Mouse (Mus musculus): ENCODE results near the gene Srek1.

Gene Srek1

DNA sequence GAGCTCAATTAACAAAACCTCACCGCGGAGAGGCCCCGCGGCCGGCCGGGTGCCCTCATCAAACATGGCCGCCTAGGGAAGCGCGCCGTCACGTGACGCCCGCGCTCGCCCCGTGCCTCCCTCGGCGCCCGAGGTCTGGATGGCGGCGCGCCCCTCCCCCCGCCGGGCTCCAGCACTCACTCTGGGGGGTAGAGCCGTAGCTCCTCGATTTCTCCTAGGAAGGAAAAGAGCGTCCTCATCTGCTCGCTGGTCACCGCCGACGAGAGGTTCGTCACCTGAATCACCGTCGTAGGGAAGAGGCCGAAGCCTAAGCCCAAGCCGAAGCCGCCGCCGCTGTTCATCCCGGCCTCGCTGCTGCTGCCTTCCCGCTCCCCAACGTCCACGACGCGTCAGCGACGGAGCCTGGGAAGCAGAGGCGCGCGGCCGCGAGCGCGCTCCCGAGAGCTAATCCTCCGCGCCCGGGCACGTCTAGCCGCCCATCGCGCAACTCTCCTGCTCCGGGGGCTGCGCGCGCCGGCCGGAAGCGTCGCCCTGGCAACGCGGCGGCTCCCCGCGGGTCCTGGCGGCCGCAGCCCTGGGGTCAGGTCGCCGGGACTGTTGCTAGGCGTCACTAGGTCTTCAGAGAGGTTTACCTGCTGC lies at the start of gene Srek1:
Gene Srek1, minus strand, starts transcription at position 490 of the 639 bp plus-strand sequence.
- DNase-seq (ENCODE audit: low read depth, low spot score), result peak; percentile 93

DNA sequence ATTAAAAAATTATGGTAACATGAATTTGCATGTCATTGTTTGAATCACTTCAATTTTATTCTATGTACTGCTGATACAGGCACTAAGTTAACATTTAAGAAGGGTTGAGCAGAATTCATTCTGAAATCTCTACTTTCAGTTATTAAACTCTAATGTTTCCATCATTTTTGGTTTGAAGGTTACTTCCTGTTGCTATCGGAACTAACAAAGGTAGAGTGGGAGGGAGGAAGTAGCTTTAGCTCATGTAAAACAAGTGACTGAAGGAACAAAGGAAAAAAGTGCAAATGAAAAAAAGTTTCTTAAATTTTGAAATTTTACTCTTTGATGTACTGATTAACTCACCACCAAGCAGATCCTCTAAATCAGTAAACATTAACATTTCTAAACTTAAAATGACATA lies 47.9 kb upstream of the Srek1 start:
- no peak for DNase-seq (ENCODE audit: low read depth, low spot score)

DNA sequence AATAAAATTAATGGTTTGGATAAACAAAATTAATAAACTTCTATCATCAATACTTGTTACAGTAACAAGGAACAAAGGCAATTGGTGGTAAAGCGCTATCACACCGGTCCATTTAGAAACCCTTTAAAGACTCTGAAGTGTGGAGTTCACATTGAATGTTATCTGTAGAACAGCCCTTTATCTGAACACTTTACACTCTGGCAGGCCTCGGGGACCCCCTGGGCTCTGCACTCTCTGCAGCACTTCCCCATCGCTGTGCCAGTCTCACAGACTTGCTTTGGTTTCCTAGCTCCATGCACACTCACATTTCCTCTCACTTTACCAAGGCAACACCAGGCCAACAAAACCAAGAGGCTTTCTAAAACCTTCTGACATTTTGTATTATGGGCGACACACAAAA lies 45.0 kb upstream of the Srek1 start:
- no peak for DNase-seq (ENCODE audit: low read depth, low spot score)

DNA sequence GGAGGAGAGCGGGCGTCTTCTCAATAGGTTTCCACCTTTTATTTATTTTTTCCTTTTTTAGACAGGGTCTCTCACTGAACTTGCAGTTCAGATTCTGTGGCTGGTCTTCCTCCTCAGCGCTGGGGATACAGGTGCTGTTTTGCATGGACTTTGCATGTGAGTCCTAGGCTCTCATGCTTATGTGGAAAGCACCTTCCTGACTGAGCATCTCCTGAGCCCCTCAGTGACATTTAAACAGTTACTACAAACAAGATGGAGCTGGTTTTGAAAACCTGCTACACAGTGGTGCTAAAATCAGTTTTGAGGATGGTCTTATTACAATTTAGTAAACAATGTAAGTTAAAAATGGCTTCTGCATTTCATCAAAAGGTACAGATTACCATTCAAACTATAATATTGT lies 43.5 kb upstream of the Srek1 start:
- DNase-seq (ENCODE audit: low read depth, low spot score), result no peak

DNA sequence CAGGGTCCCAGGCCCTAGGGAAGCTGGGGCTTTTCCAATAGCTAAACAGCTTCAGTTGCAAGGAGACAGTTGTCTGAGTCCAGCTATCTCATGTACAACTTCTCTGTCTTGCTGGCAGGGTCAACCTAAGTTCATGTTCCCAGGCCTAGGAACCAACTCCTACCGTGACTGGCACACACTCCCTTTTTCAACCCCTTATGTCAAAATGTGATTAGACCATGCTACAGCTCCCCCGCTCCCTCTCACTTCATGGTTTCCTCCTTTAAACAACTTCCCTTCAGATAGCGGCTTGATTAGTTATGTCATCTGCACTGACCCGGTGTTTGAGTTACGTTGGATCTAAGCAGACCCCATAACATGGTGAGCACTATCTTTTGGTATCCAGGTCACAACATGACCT lies 33.1 kb upstream of the Srek1 start:
- DNase-seq (ENCODE audit: low read depth, low spot score), result no peak

DNA sequence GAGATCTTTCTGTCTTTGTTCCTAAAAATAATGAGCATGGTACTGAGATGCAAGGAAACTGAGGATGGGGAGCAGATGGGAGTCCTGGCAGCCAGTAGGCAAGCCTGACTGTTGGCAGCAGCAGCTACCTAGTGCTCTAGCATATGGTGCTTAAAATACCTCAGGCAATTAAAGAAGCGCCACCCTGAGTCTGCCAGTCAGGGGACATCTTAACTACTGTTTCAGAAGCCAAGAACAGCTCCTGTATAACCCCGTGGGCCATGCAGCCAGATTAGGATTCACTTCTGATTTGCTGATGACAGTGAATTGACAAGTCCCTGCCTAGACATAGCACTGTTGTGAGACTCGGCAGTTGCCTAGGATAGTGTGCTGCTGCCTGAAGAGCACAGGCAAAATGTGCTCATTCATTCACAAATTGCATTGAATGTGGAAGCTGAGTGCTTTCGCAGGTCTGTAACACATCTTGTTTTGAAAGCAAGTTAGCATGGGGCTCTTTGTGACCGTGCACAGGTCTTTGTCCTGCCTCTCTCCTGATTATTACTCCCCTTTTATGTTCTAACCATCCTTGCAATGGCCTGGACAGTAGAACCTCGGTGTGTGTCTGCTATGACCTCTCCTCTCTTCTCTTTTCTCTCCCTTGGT lies 31.9 kb upstream of the Srek1 start:
- DNase-seq (ENCODE audit: low read depth, low spot score), result peak; percentile 31

DNA sequence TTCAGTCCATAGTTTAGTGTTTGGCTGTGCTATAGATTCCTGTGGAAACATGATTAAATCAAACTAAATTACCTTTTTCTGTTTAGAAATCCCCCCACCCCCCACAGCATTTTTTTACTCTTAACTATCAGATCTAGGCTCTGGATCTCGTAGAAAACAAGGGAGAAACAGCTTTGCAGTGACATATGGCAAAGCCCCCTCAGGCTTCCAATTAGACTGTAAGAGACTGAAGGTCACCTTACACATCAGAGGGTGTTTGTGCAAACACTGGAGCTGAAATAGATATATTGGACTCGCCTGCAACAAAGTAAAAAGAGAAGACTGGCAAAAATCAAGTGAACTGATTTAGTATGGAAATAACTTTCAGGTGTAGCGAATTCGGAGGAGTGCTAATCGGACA lies 29.3 kb upstream of the Srek1 start:
- no peak for DNase-seq (ENCODE audit: low read depth, low spot score)

DNA sequence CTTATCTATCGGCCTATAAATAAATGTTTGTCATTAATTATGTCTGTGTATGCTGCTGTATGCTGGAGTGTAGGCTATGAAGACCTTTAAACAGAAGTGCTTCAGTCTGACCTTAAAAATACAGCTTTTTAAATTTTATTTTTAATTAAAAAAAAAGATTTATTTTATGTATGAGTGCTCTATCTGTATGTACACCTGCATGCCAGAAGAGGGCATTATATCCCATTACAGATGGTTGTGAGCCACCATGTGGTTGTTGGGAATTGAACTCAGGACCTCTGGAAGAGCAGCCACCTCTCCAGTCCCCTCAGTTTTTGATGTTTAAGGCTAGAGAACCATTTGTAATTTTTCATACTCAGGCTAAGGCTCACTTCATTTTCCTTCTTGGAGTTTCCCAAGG lies 26.6 kb upstream of the Srek1 start:
- DNase-seq (ENCODE audit: low read depth, low spot score), result no peak

DNA sequence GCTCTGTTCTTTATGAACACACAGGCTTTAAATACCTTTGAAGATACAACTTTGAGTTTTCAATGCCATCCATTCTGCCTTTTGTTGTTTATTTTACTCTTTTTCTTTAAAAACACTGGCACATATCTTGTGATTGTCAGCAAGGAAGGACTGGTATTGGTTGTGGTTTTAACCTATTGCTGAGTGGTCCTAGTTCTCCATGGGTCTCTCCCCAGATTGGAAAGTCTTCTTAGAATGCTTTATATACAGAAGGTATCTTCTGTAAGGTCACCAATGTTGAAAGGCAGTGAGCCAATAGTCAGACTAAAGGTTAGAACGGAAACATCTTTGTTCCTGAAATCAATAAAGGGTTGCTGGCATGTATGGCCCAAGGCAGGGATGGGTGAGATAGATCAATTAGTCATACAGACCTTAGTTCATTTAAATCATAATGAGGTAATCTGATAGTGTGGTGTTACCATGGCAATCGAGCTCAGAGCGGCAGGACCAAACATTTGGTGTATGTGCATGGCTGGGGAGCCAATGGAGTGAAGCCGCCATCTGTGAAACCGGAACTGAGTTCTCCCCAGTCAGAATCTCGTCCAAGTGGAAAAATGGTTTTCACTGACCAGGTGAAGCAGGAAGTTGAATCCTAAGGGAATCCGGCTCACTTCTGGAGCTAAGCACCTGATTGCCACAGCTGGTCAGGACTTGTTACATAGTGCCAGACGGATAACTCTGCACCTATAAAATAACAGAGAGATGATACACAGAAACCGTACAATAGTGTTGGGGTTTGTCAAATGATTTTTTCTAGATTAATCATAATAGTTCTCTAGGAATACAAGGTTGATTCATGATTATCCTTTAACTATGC lies 20.5 kb upstream of the Srek1 start:
- DNase-seq (ENCODE audit: low read depth, low spot score), result peak; percentile 17

DNA sequence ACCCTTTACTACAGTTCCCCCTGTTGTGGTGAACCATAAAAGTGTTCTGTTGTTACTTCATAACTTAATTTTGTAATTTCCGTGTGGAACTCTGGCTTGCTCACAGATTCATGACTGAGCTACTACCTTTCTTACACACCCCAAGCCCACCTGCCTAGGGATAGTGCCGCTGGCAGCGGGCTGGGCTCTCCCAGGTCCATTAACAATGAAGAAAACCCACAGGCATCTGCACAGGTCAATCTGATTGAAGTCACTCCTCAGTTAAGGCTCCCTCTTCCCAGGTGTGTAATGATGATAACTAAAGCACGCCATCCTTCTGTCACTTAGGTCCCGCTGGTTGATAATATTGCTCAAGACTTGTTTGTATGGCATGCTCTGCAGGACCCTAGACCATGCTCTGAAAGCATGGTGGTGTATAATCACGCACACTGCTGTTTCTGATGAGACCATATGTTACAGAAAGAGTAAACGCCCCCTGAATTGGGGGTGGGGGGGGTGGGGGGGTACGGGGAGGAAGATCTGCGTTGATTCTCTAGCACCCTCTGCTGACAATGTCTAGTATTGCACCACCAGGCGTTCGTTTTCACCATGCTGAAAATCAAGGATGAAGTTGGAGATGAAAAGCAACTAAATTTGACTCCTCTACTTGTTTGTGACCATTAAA lies 5.6 kb upstream of the Srek1 start:
- peak; percentile 61 for DNase-seq (ENCODE audit: low read depth, low spot score)

DNA sequence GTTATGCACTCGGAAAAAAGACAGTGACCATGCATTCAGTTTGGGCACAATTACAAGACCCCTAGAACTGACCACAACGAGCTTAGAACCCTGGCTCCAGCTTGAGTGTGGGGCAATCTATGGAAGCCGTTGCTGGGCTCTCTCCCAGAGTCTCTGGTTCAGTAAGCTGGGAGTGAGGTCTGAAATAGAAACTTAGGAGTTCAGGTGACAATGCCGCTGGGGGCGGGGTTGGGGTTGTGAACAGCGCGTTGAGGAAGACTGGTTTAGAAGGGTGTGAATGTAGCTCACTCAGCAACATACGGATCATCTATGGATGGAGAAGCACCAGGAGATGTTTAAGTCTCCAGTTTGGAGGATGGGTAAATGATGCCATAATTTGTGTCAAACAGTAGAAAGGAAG lies 2.7 kb upstream of the Srek1 start:
- no peak for DNase-seq (ENCODE audit: low read depth, low spot score)

DNA sequence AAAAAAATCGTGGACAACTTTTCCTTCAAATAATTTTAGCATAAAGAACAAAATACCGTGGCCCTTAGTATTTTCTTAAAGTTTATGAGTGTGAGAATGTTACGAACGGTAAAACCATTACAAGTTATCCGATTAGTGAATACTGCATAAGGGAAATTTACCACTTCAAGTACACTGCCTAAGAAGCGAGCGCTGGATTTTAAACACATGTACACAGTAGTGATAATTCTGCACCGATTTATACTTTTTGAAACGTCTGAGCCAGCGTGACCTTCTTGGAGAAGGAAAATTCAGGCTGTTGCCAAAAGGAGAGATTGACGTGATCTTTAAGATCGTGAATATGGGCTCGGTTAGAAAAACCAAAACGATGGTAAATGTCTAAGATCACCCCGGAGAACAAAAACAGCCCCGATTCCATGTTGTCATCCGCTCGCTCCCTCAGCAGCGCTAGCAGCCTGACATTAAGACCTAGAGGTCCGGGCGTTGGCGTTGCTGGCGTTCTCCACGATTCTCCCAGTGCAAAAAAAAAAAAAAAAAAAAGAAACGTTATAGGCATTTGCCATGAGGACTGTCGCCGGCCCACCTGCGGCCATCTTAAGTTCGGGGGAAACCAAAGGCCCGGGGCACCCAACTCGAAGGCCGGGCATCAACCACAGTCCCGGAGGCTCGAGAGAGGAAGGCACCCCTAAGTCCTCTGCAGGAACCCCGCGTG lies 845 bp downstream of the Srek1 start:
- DNase-seq (ENCODE audit: low read depth, low spot score), result peak; percentile 67

DNA sequence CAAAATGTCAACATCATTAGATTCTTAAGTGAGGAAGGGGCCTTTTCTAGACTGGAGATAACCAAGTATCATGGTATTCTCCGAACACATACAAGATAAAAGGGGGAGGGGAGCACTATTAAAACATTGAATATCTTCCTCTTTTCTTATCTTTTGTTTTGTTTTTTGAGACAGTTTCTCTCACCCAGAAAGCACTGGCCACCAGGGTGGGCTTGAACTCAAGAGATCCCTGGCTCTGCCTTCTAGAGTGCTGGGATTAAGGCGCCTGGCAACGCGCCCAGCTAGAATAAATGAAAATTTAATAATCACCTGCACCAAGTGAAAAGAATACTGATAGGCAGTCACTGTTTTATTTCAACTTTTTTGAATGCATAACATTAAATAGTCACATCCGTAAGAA lies 1.5 kb downstream of the Srek1 start:
- no peak for DNase-seq (ENCODE audit: low read depth, low spot score)

DNA sequence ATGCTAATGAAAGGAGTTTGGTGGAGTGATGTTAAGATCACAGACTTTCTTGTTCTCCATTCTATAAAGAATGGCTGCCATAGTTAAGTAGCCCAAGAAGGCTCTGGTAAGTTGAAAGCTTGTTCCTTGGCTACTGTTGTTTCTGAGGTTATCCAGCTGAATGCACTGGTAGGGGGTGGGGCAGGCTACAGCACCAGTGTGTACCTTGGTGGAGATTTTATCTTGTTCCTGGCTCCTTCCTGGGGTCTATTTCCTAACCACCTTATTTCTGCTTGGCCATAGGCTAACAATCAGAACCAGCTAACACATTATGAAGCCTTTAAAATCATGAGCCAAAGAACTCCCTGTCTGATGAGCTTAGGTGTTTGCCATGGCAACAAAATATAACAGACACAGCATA lies 3.6 kb downstream of the Srek1 start:
- DNase-seq (ENCODE audit: low read depth, low spot score), result no peak

DNA sequence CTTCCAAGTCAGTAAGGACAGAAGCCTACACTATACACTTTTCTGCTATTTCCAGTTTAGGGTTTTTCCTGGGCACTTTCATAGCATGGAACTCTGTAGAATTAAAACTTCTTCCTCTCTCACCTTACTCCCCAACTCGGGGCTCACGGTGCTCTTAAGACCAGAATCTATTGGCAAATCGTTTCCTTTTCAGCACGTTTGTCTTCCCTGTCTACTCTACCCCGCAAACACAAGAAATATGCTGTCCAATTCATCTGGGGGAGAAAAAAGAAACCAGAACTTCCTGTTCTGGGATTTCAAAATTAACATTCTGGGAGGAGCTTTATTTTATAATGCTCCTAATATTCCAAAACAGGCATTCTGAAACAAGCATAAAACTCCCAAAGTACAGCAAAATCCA lies 6.5 kb downstream of the Srek1 start:
- DNase-seq (ENCODE audit: low read depth, low spot score), result no peak

DNA sequence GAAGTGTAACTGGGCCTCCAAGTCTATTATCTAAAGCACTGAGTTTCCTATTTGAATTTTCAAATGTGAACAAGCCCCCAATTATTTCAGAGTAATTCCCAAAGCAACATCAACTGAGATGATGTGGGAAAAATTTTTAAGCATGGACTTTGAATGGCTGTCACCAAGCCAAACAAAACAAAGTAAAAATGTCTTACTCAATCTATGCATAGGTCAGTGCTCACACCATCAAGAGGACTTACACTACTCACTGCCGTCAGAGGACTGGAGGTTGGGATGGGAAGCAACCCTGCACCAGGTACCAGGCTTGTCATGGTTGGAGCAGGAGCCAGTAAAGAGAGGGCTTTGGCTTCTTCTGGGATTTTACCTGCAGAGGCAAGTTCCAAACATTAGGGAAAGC lies 10.8 kb downstream of the Srek1 start:
- DNase-seq (ENCODE audit: low read depth, low spot score), result no peak

DNA sequence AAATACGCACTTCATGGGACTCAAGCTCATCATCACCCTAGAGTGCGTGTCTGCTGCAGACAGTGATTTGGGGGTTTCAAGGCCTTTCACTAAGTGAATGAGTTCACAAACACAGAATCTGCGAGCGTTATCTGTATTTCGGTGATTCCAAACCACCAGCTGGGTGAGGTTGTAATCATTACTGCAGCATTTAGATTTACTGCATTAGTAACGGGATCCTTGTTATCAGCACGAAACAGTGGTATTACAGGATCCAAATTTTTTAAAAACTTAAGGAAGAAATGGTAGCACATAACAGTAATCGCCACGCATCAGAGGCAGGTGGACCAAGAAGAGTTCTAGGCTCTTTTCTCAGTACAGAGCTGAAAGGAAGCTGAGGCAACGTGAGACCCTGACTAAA lies 12.4 kb downstream of the Srek1 start:
- no peak for DNase-seq (ENCODE audit: low read depth, low spot score)

DNA sequence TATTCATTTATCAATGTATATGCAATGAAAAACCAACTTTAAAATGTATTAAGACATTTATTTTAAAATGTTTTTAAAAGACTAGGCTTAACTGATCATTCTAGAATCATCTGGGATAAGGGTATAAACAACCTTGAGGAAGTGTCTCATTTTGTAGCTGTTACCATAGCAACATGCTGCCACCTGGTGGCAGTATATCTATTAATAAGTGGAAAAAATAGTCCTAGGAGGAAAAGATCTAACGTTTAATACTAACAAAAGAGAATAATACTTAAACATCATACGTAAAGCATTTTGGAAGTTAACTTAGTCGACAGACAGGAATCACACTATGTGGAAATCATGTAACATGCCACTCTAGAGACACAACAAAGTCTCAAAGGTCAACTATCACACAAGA lies 23.0 kb downstream of the Srek1 start:
- peak; percentile 27 for DNase-seq (ENCODE audit: low read depth, low spot score)

DNA sequence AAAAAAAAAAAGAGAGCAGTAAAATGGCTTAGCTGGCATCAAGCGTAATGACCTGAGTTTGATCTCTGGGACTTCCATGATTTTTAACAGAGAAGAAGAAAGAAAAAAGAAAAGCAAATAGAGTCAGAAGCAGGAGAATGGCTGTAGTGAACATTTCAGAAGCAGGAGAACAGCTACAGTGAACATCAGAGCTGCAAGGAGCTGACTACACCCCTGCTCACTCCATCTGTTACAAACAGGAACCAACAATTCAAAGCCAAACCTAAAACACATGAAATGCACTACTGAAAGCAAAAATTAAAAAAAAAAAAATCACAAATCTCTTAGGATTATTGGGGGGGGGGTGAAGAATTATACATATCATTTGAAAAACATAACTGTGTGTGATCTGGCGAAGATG lies 28.7 kb downstream of the Srek1 start:
- no peak for DNase-seq (ENCODE audit: low read depth, low spot score)

DNA sequence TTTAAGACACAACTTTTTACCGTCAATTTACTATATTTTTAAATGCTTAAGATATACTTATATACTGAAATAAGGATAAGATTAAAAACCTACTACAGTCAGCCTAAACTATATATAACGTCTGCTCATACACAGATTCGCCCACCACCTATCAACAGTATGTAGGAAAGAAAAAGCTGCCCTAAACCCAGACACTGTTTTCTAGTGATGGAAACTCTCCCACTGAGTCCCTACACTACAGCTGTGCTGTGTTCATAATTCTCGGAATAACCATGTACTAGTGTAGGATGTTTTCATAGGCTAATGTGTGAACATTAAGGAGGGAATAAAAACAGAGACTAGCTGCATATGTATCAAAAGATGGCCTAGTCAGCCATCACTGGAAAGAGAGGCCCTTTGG lies 29.2 kb downstream of the Srek1 start:
- DNase-seq (ENCODE audit: low read depth, low spot score), result no peak

DNA sequence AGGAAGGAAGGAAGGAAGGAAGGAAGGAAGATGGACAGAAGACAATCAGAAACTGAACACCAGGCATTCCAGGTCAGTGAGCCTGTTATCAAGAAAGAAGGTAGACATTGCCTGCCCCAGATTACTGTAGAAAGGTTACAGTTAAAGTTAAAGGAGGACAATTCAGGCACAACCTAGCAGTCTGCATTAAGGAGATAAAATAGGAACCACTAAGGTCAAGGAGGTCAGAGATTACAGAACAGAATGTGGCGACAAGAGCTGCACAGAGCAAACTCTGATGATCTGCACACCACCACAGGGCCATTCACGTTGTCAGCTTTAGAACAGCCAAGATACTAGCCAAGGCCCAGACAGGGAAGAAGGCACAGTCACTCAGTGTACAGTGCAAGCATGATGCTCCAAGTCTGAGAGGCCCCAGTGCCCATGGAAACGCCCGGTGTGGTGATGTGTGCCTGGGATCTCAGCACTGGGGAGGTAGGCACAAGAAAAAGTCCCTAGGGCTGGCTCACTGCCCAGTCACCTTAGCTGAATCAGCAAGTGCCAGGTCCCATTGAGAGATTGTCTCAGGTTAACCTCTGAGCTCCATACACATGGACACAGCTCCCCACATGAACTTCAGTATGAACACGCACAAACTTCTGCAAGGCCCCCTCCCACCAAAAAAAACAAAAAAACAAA lies 38.9 kb downstream of the Srek1 start:
- no peak for DNase-seq (ENCODE audit: low read depth, low spot score)
